Mouse (Mus musculus): ENCODE measurements around the gene Scgb1c1.
A peak's percentile ranks its signal among the peaks of the same experiment; 100 is the strongest.

The Scgb1c1 gene

DNA sequence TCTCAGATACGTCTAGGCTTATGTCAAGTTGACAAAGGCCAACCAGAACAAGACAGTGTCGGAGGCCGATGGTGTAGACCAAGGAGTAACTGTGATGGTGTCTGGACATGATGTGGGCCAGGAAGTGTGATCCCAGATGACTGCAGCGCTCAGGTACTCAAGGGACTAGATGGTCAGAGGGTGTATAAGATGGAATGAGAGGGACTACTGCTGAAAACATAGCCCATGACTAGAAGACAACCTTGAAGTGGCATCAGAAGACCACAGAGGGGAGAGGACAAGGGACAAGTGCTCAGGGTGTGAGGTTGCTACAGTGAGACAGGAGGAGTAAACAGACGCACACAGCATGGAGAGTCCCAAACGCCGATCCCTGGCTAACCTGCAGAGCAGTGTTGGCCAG is 1.5 kb upstream of the Scgb1c1 start:
- DNase-seq (ENCODE audit: low spot score) = no peak

- no peak for DNase-seq (ENCODE audit: low spot score)
These were observed 336 bp downstream of the Scgb1c1 start for GRCm38 (mm10) chr7:140845683-140846082.

DNA sequence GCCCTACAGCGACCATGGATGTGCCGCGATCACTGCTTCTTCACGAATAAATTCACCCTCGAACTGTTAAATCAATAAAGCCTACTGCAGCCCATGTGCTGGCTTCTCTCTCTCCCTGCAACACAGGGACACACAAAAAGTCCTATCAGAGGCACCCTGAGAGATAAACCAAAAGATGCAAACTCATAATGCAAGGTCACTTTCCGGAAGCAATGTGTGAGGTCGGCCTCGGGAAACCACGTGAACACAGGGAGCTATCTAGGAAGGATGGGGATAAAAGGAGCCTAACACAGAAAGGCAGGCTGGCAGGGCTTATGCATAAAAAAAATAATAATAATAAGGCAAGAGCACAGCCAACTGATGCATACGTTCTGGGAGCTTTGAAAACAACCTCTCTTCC is 1.3 kb downstream of the Scgb1c1 start:
- DNase-seq (ENCODE audit: low spot score) = no peak

DNA sequence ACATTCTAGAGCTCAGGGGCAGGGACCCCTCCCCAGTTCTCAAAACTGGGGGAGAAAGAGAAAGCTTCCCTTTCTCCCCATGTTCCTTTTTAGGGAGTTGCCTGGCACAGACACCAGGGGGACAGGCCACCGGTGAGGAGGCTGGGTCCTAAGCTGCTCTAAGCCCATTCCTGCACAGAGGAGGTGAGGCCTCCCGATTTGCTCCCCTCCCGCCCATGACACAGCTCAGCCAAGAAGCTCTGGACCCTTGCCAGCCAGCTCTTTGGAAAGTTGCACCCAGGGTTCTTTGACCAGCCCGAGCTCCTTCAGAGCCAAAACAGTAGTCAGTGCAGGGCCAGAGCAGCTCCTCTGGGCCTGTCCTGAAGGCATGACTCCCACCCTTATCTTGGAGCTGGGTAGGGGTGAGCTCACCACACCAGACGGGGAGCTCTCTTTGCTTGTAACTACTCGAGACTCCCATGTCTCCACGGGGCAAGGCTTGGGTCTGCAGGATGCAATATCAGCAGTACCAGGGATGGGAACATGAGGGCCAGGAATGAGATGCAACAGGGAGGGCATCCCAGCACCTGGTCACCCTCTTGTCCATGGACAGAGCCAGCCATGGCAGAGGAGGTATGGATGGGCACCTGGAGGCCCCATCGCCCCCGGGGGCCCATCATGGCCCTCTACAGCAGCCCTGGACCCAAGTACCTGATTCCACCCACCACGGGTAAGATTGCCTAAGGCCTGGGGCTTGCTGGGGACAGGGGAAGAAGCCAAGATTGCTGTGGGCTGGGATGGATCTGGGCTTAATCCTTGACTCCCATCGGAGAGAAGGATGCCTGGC is 2.6 kb downstream of the Scgb1c1 start, which contains the start of gene Odf3:
Gene Odf3, plus strand, starts transcription at position 51 of the 826 bp plus-strand sequence.
- no peak for DNase-seq (ENCODE audit: low spot score)

- no peak for DNase-seq (ENCODE audit: low spot score)
These were observed 3.2 kb downstream of the Scgb1c1 start for GRCm38 (mm10) chr7:140848591-140848990.

GRCm38 (mm10) chr7:140851916-140852315 is 6.6 kb downstream of the Scgb1c1 start:
- no peak for DNase-seq (ENCODE audit: low spot score)

- DNase-seq (ENCODE audit: low spot score) = no peak
These were observed 8.0 kb downstream of the Scgb1c1 start for GRCm38 (mm10) chr7:140853386-140853785.

DNA sequence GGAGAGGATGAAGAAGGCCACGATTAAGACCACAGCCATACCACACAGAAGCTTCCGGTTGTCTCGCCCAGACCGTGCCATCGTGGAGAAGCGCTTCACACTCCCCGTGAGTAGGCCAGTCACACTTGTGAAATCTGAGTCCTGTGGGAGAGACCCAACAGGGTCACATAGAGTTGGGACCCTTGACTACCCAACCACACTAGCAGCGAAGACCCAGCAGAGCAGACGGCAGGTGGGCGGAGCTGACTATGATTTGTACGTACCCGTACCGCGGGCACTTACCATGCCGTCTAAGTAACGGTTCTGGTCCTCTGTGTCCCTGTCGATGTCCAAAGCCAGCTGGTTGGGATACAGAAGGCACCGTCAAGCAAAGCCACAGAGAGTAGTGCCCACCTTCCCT is 9.1 kb downstream of the Scgb1c1 start:
- no peak for DNase-seq (ENCODE audit: low spot score)

DNA sequence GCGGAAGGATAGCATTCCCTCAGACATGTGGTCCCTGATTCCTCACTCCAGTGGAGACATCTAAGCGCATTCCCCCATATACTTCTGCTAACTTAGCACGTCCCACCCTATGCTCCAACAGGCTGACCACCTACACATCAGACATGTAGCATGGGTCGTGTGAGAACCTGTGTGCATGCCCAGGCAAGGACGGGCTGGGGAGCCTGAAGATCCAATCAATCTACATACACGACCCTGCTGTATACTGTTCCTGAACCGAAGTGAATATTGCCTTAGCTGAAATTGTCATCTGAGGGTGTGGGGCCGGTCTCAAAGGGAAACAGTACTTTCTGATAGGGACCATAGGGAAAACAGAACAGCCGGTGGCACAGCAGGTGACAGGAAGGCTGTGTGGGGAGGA is 9.8 kb downstream of the Scgb1c1 start:
- no peak for DNase-seq (ENCODE audit: low spot score)

GRCm38 (mm10) chr7:140855860-140856784 is 10.8 kb downstream of the Scgb1c1 start, which contains the start of gene Gm45785:
Gm45785 (minus strand) TSS chr7:140856331.
- DNase-seq (ENCODE audit: low spot score) = peak; percentile 88

- DNase-seq (ENCODE audit: low spot score) = peak; percentile 79
These were observed 11.6 kb downstream of the Scgb1c1 start, which contains the start of gene Ric8a for GRCm38 (mm10) chr7:140856785-140857549. Ric8a (plus strand) TSS chr7:140856957.

DNA sequence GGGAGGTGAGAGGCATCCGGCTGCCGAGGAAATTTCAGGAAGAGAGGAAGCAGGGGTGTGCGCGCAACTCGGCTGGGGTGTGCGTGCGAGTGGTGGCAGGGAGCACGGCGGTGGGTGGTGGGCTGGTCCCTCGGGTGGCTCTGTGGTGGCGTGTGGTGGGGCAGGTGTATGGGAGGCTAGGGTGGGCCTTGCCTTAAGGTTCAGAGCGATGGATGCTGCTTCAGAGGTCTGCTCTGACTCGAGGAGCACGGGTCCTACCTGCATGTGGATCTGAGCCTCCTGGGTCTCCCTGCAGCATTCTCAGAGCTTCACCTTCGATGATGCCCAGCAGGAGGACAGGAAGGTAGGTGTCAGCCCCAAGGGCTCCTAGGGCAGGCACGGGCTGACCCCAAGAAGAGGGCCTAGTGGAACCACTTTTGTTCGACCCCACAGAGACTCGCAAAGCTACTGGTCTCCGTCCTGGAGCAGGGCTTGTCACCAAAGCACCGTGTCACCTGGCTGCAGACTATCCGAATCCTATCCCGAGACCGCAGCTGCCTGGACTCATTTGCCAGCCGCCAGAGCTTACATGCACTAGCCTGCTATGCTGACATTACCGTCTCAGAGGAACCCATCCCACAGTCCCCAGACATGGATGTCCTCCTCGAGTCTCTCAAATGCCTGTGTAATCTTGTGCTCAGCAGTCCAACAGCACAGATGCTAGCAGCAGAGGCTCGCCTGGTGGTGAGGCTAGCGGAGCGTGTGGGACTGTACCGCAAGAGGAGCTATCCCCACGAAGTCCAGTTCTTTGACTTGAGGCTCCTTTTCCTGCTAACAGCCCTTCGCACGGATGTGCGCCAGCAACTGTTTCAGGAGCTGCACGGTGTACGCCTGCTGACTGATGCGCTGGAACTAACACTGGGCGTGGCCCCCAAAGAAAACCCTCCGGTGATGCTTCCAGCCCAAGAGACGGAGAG is 12.5 kb downstream of the Scgb1c1 start, which contains the start of gene Bet1l:
Gene Bet1l, minus strand, starts transcription at position 28 of the 956 bp plus-strand sequence.
- peak; percentile 17 for DNase-seq (ENCODE audit: low spot score)

DNA sequence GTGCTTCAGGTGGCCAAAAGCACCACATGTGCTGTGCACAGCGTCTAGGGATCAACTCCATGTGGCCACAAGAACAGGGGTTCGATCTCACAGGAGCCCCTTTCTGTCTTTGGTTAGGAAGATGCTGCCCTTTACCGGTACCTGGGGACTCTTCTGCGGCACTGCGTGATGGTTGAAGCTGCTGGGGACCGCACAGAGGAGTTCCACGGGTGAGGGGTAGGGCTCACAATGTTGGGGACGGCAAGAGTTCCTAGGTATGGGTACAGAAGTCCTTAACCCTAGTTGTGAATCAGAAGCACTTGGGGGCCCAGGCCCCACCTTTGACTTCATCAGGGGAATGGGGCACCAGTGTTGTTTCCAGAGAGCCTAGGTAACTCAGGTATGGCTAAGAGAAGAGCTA is 13.4 kb downstream of the Scgb1c1 start:
- DNase-seq (ENCODE audit: low spot score) = no peak

GRCm38 (mm10) chr7:140859997-140860396 is 14.7 kb downstream of the Scgb1c1 start:
- DNase-seq (ENCODE audit: low spot score) = no peak

- no peak for DNase-seq (ENCODE audit: low spot score)
These were observed 15.4 kb downstream of the Scgb1c1 start for GRCm38 (mm10) chr7:140860728-140861127.

DNA sequence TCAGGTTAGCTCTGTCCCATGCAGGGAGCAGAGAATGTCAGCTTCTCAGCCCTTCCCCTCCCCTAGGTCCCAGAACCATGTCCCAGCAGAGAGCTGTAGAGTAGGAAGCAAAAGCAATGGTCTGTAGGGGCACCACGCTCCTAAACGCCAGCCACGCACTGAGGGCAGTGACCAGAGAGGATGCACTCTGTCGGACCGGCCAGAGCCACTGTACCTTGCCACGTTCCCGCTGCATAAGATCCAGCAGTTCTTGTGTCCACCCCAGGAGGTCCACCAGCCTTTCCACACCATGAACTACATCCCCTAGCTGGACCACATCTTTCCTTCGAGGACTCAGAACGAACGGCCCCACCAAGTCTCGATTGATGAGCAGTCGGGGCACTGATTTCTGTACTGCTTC is 19.4 kb downstream of the Scgb1c1 start:
- DNase-seq (ENCODE audit: low spot score) = no peak

DNA sequence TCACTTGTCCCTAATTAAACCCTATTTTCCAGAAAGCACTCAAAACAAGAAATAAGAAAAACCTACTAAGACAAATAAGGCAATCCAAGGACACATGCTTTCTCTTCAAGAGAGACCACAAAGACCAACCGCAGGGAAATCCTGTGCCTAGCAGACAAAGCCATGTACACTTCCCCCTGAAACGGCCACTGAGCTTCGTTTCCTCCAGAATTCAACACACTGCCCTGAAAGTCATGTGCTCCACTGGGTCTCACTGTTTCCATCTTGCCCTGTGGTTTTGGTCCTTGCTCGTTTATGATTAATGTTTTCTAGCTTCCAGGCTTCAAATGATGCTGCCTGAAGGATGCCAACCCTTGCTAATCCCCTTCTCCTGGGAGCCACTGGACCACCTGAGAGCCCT is 28.9 kb downstream of the Scgb1c1 start:
- DNase-seq (ENCODE audit: low spot score) = no peak

DNA sequence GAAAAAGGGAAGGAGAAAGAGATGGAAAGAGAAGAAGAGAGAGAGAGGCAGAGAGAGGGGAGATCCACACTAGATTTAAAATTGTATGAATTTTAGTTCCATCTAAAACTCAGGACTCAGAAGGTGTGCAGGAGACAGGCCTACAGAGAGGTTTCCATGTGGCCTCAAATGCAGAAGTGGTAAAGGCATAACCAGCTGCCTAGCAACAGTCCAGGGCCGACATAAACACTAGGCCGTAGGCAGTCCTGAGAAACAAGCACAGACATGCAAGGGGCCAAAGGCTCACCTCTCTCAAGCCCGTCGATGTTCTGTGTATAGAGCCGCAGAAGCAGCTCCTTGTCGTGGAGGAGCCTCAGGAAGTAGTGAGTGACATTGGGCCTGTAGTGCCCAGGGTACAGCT is 32.0 kb downstream of the Scgb1c1 start:
- no peak for DNase-seq (ENCODE audit: low spot score)

DNA sequence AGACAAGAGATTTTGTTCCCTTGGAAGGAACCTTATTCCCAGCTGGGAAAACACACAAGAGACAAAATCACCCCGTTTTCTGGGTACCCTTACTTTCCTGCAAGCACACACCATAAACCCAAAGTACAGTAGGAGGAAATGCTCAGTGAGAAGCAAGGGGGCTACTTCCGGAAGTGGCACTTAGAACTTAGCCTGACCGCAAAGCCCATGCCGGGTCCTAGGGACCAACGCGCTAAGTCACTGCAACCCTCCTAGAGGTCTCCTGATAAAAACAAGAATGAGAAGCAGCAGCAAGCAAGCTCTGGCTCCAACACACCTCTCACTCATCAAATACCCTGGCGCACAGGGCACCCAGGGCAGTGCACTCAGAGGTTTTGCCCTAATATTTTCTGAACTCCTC is 34.0 kb downstream of the Scgb1c1 start:
- DNase-seq (ENCODE audit: low spot score) = no peak

GRCm38 (mm10) chr7:140880419-140880818 is 35.1 kb downstream of the Scgb1c1 start:
- DNase-seq (ENCODE audit: low spot score) = no peak

Measured in retina, embryonic 14.5 days (tissue).